Mouse (Mus musculus): ENCODE measurements around the gene Hist1h2ad. TPM values are rescaled to one million over a fixed set of nuclear protein-coding genes. Genes with fewer than 3 reads are reported as not detected.

The Hist1h2ad gene
- total RNA-seq, 2 experiments from 2014 or later = 62.5 to 79.1 TPM

GRCm38 (mm10) chr13:23622175-23622671 is 48.0 kb downstream of the Hist1h2ad start, which contains the start of gene Hist1h1e:
TSS of gene Hist1h1e (minus strand) at chr13:23622558.
- peak; percentile 92 for DNase-seq

- DNase-seq = peak; percentile 9
Observed at GRCm38 (mm10) chr13:23622861-23623450, 48.8 kb downstream of the Hist1h2ad start.

Small RNAs within 50 kb of the gene (microRNA-seq; reads per million reads assigned to microRNA genes)
- gene Gm44297 = 0 reads per million in 2 experiments
- 0 reads per million in 2 experiments for gene Gm44359
- 0 reads per million in 2 experiments for gene Gm44394

Other genes starting within 250 kb of the Hist1h2ad start
- gene Zfp322a, start 205.2 kb upstream of the Hist1h2ad start, total RNA-seq (2021) = 10 to 100 TPM; 17.6 to 23.5 TPM
- 1 to 10 TPM; 5.0 to 5.6 TPM for gene Abt1, start 150.5 kb upstream of the Hist1h2ad start, total RNA-seq (2021)
- gene Btn1a1, start 108.5 kb upstream of the Hist1h2ad start, total RNA-seq (2021) = under 1 TPM; 0.11 to 0.24 TPM
- not detected for gene Btn2a2, start 85.5 kb upstream of the Hist1h2ad start, total RNA-seq (2021)
- gene Hist1h4h, start 43.3 kb upstream of the Hist1h2ad start, total RNA-seq (2021) = 1,000 to 10,000 TPM; 1,227 to 1,327 TPM
- 100 to 1,000 TPM; 480 to 499 TPM for gene Hist1h2af, start 40.5 kb upstream of the Hist1h2ad start, total RNA-seq (2021)
- 100 to 1,000 TPM; 165 to 172 TPM for gene Hist1h3g, start 39.0 kb upstream of the Hist1h2ad start, total RNA-seq (2021)
- gene Hist1h2bh, start 31.0 kb upstream of the Hist1h2ad start, total RNA-seq (2021) = 10 to 100 TPM; 23.5 to 23.8 TPM
- 100 to 1,000 TPM; 121 to 128 TPM for gene Hist1h3f, start 30.3 kb upstream of the Hist1h2ad start, total RNA-seq (2021)
- gene Hist1h4f, start 22.7 kb upstream of the Hist1h2ad start, total RNA-seq (2021) = 100 to 1,000 TPM; 802 to 855 TPM
- 10 to 100 TPM; 40.0 to 43.0 TPM for gene Hist1h1d, start 21.1 kb upstream of the Hist1h2ad start, total RNA-seq (2021)
- gene Hist1h3e, start 12.0 kb upstream of the Hist1h2ad start, total RNA-seq (2021) = 100 to 1,000 TPM; 299 to 323 TPM
- gene Hist1h2ae, start 3.2 kb upstream of the Hist1h2ad start, total RNA-seq (2021) = 10 to 100 TPM; 77.0 to 85.3 TPM
- 100 to 1,000 TPM; 624 to 645 TPM for gene Hist1h2bg, start 3.0 kb upstream of the Hist1h2ad start, total RNA-seq (2021)
- gene Hist1h2bf, start 185 bp upstream of the Hist1h2ad start, total RNA-seq (2021) = 100 to 1,000 TPM; 278 to 296 TPM
- gene Hist1h3d, start 1.4 kb downstream of the Hist1h2ad start, total RNA-seq (2021) = 10 to 100 TPM; 52.4 to 58.7 TPM
- 100 to 1,000 TPM; 322 to 324 TPM for gene Hist1h4d, start 7.2 kb downstream of the Hist1h2ad start, total RNA-seq (2021)
- 10 to 100 TPM; 38.8 to 42.2 TPM for gene Hist1h2be, start 46.7 kb downstream of the Hist1h2ad start, total RNA-seq (2021)
- 100 to 1,000 TPM; 269 to 306 TPM for gene Hist1h1e, start 48.2 kb downstream of the Hist1h2ad start, total RNA-seq (2021)
- 10 to 100 TPM; 11.4 to 11.7 TPM for gene Hist1h2ac, start 109.6 kb downstream of the Hist1h2ad start, total RNA-seq (2021)
- 10 to 100 TPM; 44.8 to 56.0 TPM for gene Hist1h2bc, start 109.8 kb downstream of the Hist1h2ad start, total RNA-seq (2021)
- 1 to 10 TPM; 1.6 to 1.8 TPM for gene Hist1h1t, start 121.4 kb downstream of the Hist1h2ad start, total RNA-seq (2021)
- gene Hist1h4c, start 124.1 kb downstream of the Hist1h2ad start, total RNA-seq (2021) = 100 to 1,000 TPM; 167 to 175 TPM
- 10 to 100 TPM; 19.7 to 21.0 TPM for gene Hfe, start 136.5 kb downstream of the Hist1h2ad start, total RNA-seq (2021)
- 100 to 1,000 TPM; 472 to 511 TPM for gene Hist1h1c, start 164.4 kb downstream of the Hist1h2ad start, total RNA-seq (2021)
- 100 to 1,000 TPM; 252 to 264 TPM for gene Hist1h3c, start 171.2 kb downstream of the Hist1h2ad start, total RNA-seq (2021)
- gene Hist1h2bb, start 172.4 kb downstream of the Hist1h2ad start, total RNA-seq (2021) = 100 to 1,000 TPM; 281 to 294 TPM
- 100 to 1,000 TPM; 424 to 425 TPM for gene Hist1h2ab, start 176.7 kb downstream of the Hist1h2ad start, total RNA-seq (2021)
- 100 to 1,000 TPM; 568 to 625 TPM for gene Hist1h3b, start 177.9 kb downstream of the Hist1h2ad start, total RNA-seq (2021)
- 100 to 1,000 TPM; 312 to 320 TPM for gene Hist1h4b, start 182.6 kb downstream of the Hist1h2ad start, total RNA-seq (2021)
- 100 to 1,000 TPM; 433 to 442 TPM for gene Hist1h4a, start 186.8 kb downstream of the Hist1h2ad start, total RNA-seq (2021)
- gene Hist1h3a, start 188.0 kb downstream of the Hist1h2ad start, total RNA-seq (2021) = 100 to 1,000 TPM; 440 to 473 TPM
- gene Hist1h1a, start 189.3 kb downstream of the Hist1h2ad start, total RNA-seq (2021) = 100 to 1,000 TPM; 219 to 236 TPM
- not detected for gene Trim38, start 195.5 kb downstream of the Hist1h2ad start, total RNA-seq (2021)
- not detected for gene Slc17a2, start 232.6 kb downstream of the Hist1h2ad start, total RNA-seq (2021)

Measured in heart, postnatal 4 days (tissue).